Comparison of ENCODE assay signal across 30 mouse cellular contexts in the genomic region with DNA sequence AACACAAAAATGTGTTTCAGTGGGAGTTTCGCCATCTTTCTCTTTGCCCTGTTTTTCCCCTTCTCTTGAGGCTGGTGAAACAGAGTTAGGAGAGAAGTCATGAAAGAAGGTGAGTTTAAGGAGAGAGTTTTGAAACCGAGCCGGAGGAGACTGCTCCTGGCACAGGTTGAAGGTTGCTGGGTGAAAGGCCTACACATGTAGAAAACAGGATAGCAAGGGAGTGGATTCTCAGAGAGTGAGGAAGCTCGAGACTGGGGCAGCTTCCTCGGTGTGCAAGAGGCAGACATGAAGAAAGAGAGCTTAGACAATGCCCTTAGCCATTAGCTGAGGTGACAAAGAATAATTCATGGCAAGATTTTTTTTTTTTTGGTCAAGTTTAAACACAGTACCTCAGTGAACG. TPM values are rescaled to one million over a fixed set of nuclear protein-coding genes. Genes with fewer than 3 reads are reported as not detected.
"Had no signal": no experiment of that assay in that cellular context is flagged by ENCODE, and none has a peak within 500 bp of the region (broad histone marks: within the 10 kb centered on the region; RNA-seq: fewer than 3 reads in every experiment).

No protein-coding gene starts in this region.

- H3K27ac ChIP-seq: limb, embryonic 12.5 days; limb, embryonic 15.5 days; liver, embryonic 14.5 days; lung, embryonic 15.5 days; midbrain, embryonic 10.5 days; midbrain, embryonic 13.5 days; neural tube, embryonic 13.5 days; stomach, embryonic 15.5 days had no signal

- H3K4me3 ChIP-seq: limb, embryonic 12.5 days; limb, embryonic 15.5 days; lung, embryonic 15.5 days; megakaryocyte, embryonic 14.5 days; midbrain, embryonic 10.5 days; midbrain, embryonic 13.5 days; myocyte; neural tube, embryonic 13.5 days; stomach, embryonic 15.5 days had no signal

- H3K27me3 ChIP-seq: limb, embryonic 12.5 days; limb, embryonic 15.5 days; lung, embryonic 15.5 days; midbrain, embryonic 13.5 days; neural tube, embryonic 13.5 days; stomach, embryonic 15.5 days had no signal

- H3K36me3 ChIP-seq: limb, embryonic 12.5 days; limb, embryonic 15.5 days; lung, embryonic 15.5 days; midbrain, embryonic 10.5 days; midbrain, embryonic 13.5 days; neural tube, embryonic 13.5 days; stomach, embryonic 15.5 days had no signal

- DNase-seq: kidney, adult 9 months; kidney, postnatal 14 days; left cerebral cortex, postnatal 4 days; lung, adult 18-20 months; lung, postnatal 10 days; lung, postnatal 36 days; retina, postnatal 1 day; right cerebral cortex, postnatal 25 days; spleen, adult 18-20 months; thymus, postnatal 25 days had no signal

- H3K9ac ChIP-seq: limb, embryonic 12.5 days; limb, embryonic 15.5 days; liver, embryonic 14.5 days; lung, embryonic 15.5 days; midbrain, embryonic 13.5 days; neural tube, embryonic 13.5 days; stomach, embryonic 15.5 days had no signal

- ATAC-seq: midbrain, embryonic 13.5 days; midbrain, embryonic 16.5 days had no signal

- H3K9me3 ChIP-seq: limb, embryonic 12.5 days; limb, embryonic 15.5 days; lung, embryonic 15.5 days; megakaryocyte, embryonic 14.5 days; midbrain, embryonic 10.5 days; midbrain, embryonic 13.5 days; neural tube, embryonic 13.5 days; stomach, embryonic 15.5 days had no signal

- H3K4me1 ChIP-seq: limb, embryonic 12.5 days; limb, embryonic 15.5 days; megakaryocyte, embryonic 14.5 days; midbrain, embryonic 10.5 days; midbrain, embryonic 13.5 days; neural tube, embryonic 13.5 days; stomach, embryonic 15.5 days had no signal

- H3K4me2 ChIP-seq: limb, embryonic 12.5 days; limb, embryonic 15.5 days; lung, embryonic 15.5 days; midbrain, embryonic 13.5 days; neural tube, embryonic 13.5 days; stomach, embryonic 15.5 days had no signal

RNA-seq across cellular contexts. Expression of gene 4930455H04Rik, which starts 14.7 kb away (rescaled TPM):
- total RNA-seq: layer of hippocampus, adult 8-10 months; layer of hippocampus, postnatal 14 days; left cerebral cortex, adult 8-10 months; left cerebral cortex, postnatal 14 days; left cerebral cortex, postnatal 4 days; monocyte, adult 5-6 weeks; neutrophil, adult 5-6 weeks had no signal
- polyA plus RNA-seq: kidney, embryonic 16.5 days; large intestine, adult 2 months; limb, embryonic 12.5 days; limb, embryonic 15.5 days; liver, embryonic 14.5 days; lung, embryonic 15.5 days; midbrain, embryonic 10.5 days; midbrain, embryonic 13.5 days; midbrain, embryonic 16.5 days; myocyte; neural tube, embryonic 13.5 days; stomach, embryonic 15.5 days; thymus, postnatal 0 days had no signal

RNA-seq across cellular contexts. Expression of gene Palmd, which starts 15.4 kb away (rescaled TPM):
- total RNA-seq: monocyte, adult 5-6 weeks; neutrophil, adult 5-6 weeks had no signal
